Mouse (Mus musculus) C2C12 (cell line): ENCODE measurements at regions not wholly inside any gene's neighbourhood (a gene's known extent, or its start where the extent isn't known, plus 50 kb on each side); places are given as distances from the start of the nearest gene placed in this dataset.

ENCODE experiments used
- CTCF ChIP-seq: IDR thresholded peaks from one replicate; pipeline ENCODE4 v1.5.1; 2011; ENCODE audit not compliant: control insufficient read depth, insufficient read depth, insufficient read length
- USF1 ChIP-seq: IDR thresholded peaks from one replicate; pipeline ENCODE4 v1.6.1; 2011; ENCODE audit warnings: low read depth, mild to moderate bottlenecking, control low read depth, moderate library complexity

DNA sequence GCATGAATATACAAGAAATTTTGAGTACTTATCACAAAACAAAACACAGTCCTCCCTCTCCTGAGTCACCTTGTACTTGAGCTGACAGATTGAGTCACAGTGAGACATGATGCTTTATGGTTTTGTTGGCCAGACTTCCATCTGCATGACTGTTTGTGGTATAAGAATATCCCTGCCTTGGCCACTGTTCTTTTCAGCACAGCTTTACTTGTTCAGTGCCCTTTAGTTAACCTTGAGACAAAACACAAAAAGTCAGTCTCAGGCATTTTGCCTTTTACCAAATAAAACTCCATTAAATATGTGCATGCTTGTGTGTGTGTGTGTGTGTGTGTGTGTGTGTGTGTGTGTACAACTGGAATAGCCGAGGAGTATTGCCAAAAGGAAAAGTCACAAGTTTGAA lies 732.8 kb upstream of the Cited2 start:
- TF ChIP-seq USF1 (no peak), CTCF (no peak)
